Mouse (Mus musculus) olfactory bulb, adult 2 months (tissue): ENCODE results near the gene Fopnl.

Source experiments
- CTCF ChIP-seq: fragments of 200-500 bp; IDR thresholded peaks from 2 replicates; pipeline ENCODE4 v1.5.1; 2012; ENCODE audit warnings: low read depth, mild to moderate bottlenecking, low read length, moderate library complexity; ENCODE audit not compliant: insufficient read depth
- POLR2A ChIP-seq: fragments of 200-500 bp; IDR thresholded peaks from 2 replicates; pipeline ENCODE4 v1.6.1; 2012; ENCODE audit warnings: mild to moderate bottlenecking, low read depth, low read length, moderate library complexity; ENCODE audit not compliant: insufficient read depth

DNA sequence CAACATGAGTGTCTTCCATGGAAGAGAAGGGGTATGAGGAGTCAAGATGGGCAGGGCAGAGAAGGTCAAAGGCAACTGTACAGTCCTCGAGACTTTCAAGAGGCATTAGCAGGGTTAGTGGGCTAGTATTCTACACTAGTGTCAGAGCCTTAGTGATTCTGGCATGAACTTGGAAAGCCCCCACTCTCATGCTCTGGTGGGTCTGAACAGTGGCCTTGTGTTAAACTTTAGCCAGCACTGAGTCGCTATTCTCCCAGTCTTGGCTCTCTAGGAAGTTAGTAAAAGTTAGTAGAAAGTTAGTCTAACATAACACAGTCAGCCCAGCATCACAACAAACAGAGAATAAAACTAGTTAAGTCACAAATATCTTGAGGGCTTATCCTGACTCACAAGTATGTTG is 14.1 kb downstream of the Fopnl start:
- no peak for TF ChIP-seq POLR2A
- TF ChIP-seq CTCF, result no peak
